Mouse (Mus musculus) limb, embryonic 14.5 days (tissue): Measurements from ENCODE around the gene Rasd2. TPM values are rescaled to one million over a fixed set of nuclear protein-coding genes. Genes with fewer than 3 reads are reported as not detected.
A peak's percentile ranks its signal among the peaks of the same experiment; 100 is the strongest.

Source experiments
- ATAC-seq: fragments of 200-750 bp; cut with Nextera tagmentation; 2 replicates; pipeline ENCODE4 v1.8.0; 2017; ENCODE audit warnings: low read depth, moderate number of reproducible peaks, moderate TSS enrichment; ENCODE audit not compliant: low FRiP score
- DNase-seq: peaks from one replicate; pipeline ENCODE4 v3.0.0-alpha.2; 2015; ENCODE audit warnings: low spot score
- H3K27ac ChIP-seq: fragments of 300-500 bp; sonication (generic); replicated peaks from 2 replicates; pipeline ENCODE4 v1.5.1; 2014; ENCODE audit warnings: low read depth, mild to moderate bottlenecking, low read length, moderate library complexity, mixed read lengths
- H3K27me3 ChIP-seq: fragments of 300-500 bp; sonication (generic); 2 replicates; pipeline ENCODE4 v1.6.1; 2014; ENCODE audit warnings: low read length, mixed read lengths; ENCODE audit not compliant: control insufficient read depth, insufficient read depth
- H3K36me3 ChIP-seq: fragments of 300-500 bp; sonication (generic); 2 replicates; pipeline ENCODE4 v1.6.1; 2014; ENCODE audit warnings: mild to moderate bottlenecking, low read length, moderate library complexity, mixed read lengths; ENCODE audit not compliant: control insufficient read depth, insufficient read depth
- H3K4me1 ChIP-seq: fragments of 300-500 bp; sonication (generic); 2 replicates; pipeline ENCODE4 v1.6.1; 2014; ENCODE audit warnings: antibody characterized with exemption, low read length, mixed read lengths; ENCODE audit not compliant: control insufficient read depth, insufficient read depth
- H3K4me2 ChIP-seq: fragments of 300-500 bp; sonication (generic); replicated peaks from 2 replicates; pipeline ENCODE4 v1.6.1; 2014; ENCODE audit warnings: low read depth, mild to moderate bottlenecking, low read length, moderate library complexity; ENCODE audit not compliant: severe bottlenecking
- H3K4me3 ChIP-seq: fragments of 300-500 bp; sonication (generic); replicated peaks from 2 replicates; pipeline ENCODE4 v1.5.1; 2014; ENCODE audit warnings: low read length
- H3K9ac ChIP-seq: fragments of 300-500 bp; sonication (generic); 2 replicates; pipeline ENCODE4 v1.6.1; 2014; ENCODE audit warnings: mild to moderate bottlenecking, low read depth, low read length, moderate library complexity; ENCODE audit not compliant: severe bottlenecking
- H3K9me3 ChIP-seq: fragments of 300-500 bp; sonication (generic); 2 replicates; pipeline ENCODE4 v1.6.1; 2016; ENCODE audit warnings: low read length; ENCODE audit not compliant: control insufficient read depth
- POLR2A ChIP-seq: fragments of 200-500 bp; IDR thresholded peaks from 2 replicates; pipeline ENCODE4 v1.8.0; 2012; ENCODE audit warnings: inconsistent platforms, mild to moderate bottlenecking, moderate library complexity, borderline replicate concordance; ENCODE audit not compliant: insufficient read depth, insufficient read length; ENCODE audit errors: extremely low read depth
- WGBS: fragments of 180-500 bp; shearing (Covaris S2); extraction: QIAGEN DNeasy Blood & Tissue Kit; methylation state at CpG from one replicate; pipeline ENCODE4 v1.1.7; 2014; 5-methylcytosine and 5-hydroxymethylcytosine counted together
- polyA plus RNA-seq, 2 experiments: library from polyadenylated mRNA; depleted of rRNA in 1 of 2; stranded (reverse) in 1 of 2; unstranded in 1 of 2; fragments of >200 nt; fragmentation: Nextera tagmentation in 1 of 2; extraction: Ambion mirVana in 1 of 2; gene quantifications; 2 replicates each; pipeline versions ENCODE4 v1.2.1 to v1.2.3; 2012 to 2014

Rasd2 gene
- polyA plus RNA-seq, 2 experiments = 0.08 to 0.29 TPM

DNA sequence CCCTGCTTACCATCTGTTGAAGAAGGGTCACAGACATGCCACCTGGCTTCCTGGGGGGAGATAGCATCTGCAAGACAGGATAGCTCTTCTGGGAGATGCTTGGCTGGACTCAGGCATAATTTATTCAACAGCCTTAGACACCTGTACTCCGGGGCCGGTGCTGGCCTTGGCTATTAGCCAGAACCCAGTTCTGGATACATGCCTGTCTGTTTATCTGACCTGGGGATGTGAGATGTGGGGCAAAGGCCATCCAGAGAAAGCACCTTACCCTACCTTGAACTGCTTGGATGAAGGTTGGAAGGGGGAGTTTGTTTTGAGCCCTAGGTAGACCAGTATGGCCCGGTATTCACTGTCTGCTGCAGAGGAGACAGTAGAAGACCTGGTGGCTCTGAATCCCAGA lies 10.8 kb upstream of the Rasd2 start:
- Histone ChIP-seq H3K4me1 (no peaks in the 10 kb centered on the region), H3K9me3 (no peaks in the 10 kb centered on the region), H3K27ac (no peak overlapping the region), H3K9ac (no peak overlapping the region), H3K4me3 (no peak overlapping the region), H3K36me3 (no peaks in the 10 kb centered on the region), H3K4me2 (no peak overlapping the region), H3K27me3 (no peaks in the 10 kb centered on the region)
- DNase-seq (no peak), ATAC-seq (no peak)
- 84% methylated on average over 3 of the region's 3 CpGs for whole genome bisulfite sequencing
- no peak for TF ChIP-seq POLR2A

DNA sequence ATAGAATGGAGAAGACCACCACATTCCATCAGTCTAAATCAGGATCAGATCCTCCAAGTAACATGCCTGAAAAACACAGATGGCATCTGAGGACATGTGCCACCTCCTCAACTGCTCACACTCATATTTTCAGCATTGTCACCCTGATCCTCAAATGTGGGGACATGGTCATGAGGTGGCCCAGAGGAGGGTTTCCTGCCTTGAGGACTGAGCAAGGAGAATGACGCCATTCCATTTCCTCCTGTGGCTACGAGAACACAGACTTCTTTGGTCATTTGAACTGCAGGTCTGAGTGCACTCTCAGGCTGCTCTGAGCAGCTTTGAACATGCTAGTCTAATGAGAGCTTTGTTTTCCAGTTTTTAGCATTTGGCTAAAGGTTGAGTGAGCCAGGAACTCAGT lies 10.3 kb upstream of the Rasd2 start:
- Histone ChIP-seq H3K36me3 (no peaks in the 10 kb centered on the region), H3K4me3 (no peak overlapping the region), H3K27me3 (no peaks in the 10 kb centered on the region), H3K9ac (no peak overlapping the region), H3K27ac (no peak overlapping the region), H3K4me2 (no peak overlapping the region), H3K4me1 (no peaks in the 10 kb centered on the region), H3K9me3 (no peaks in the 10 kb centered on the region)
- TF ChIP-seq POLR2A = no peak
- 77% methylated on average over 2 of the region's 2 CpGs for WGBS
- ATAC-seq = no peak
- no peak for DNase-seq

DNA sequence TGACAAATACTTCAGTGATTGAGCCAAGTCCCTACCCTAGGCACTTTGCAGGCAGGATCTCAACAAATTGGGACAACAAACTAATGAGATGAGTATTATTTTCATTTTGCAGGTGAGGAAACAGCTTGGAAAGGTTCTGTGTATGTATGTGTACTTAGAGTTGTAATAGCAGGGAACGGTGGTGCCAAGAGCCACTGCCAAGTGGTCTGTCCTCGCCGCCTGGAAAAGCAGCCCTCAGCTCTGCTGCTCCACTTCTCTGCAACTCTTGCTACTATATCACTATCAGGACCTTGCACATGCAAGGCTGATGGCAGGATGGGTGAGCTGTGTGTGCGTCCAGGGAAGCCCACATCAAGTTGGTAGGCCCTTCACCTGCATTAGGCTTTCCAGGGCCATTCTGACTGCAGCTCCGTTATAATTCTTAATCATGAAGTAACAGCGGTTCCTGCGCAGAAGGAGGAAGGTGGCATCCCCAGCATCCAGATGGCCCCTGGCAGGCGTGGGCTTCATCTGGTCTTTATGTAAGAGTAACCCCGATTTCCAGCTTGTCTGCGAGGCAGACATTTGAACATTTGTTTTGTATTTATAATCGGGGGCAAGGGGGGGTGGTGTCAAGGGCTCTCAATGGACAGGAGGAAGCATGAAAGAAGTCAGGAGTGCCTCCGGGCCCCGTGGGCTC lies 9.4 kb upstream of the Rasd2 start:
- DNase-seq = no peak

DNA sequence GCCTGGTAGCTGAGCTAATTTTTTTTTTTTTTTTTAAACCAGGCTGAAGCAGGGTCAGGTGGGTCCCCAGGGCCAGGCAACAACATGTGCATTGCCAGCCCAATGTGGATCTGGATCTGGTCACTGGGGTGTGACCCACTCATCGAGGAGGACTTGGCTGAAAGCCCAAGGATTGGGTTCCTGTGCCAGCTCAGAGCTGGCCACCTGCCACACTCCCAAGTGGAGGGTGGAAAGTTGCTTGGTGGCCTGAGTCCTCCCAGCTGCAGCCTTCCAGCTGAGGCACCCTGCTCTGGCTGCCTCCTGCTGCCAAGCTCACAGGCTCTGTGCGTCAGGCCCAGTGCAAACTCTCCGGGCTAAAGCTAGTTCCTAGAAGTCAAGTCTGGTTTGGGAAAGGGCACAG lies 2.3 kb upstream of the Rasd2 start:
- DNase-seq (peak; percentile 59), ATAC-seq (no peak)
- WGBS = 70% methylated on average over 3 of the region's 3 CpGs
- H3K36me3 ChIP-seq = no peaks in the 10 kb centered on the region
- no peak overlapping the region for H3K4me2 ChIP-seq
- no peak overlapping the region for H3K27ac ChIP-seq
- no peaks in the 10 kb centered on the region for H3K9me3 ChIP-seq
- no peak for TF ChIP-seq POLR2A
- H3K4me3 ChIP-seq = no peak overlapping the region
- H3K4me1 ChIP-seq = peaks cover 4% of the 10 kb centered on the region; the same call in 1 of the 2 replicates
- H3K9ac ChIP-seq = no peak overlapping the region
- peaks cover 41% of the 10 kb centered on the region for H3K27me3 ChIP-seq

More for the DNA sequence above, 9.4 kb upstream of the Rasd2 start:
- H3K27ac ChIP-seq = no peak overlapping the region
- no peak for TF ChIP-seq POLR2A
- WGBS = 81% methylated on average over 13 of the region's 13 CpGs
- no peaks in the 10 kb centered on the region for H3K9me3 ChIP-seq
- no peak overlapping the region for H3K4me3 ChIP-seq
- H3K36me3 ChIP-seq = no peaks in the 10 kb centered on the region
- ATAC-seq = no peak
- no peak overlapping the region for H3K4me2 ChIP-seq
- H3K27me3 ChIP-seq = no peaks in the 10 kb centered on the region
- no peak overlapping the region for H3K9ac ChIP-seq
- H3K4me1 ChIP-seq = no peaks in the 10 kb centered on the region

DNA sequence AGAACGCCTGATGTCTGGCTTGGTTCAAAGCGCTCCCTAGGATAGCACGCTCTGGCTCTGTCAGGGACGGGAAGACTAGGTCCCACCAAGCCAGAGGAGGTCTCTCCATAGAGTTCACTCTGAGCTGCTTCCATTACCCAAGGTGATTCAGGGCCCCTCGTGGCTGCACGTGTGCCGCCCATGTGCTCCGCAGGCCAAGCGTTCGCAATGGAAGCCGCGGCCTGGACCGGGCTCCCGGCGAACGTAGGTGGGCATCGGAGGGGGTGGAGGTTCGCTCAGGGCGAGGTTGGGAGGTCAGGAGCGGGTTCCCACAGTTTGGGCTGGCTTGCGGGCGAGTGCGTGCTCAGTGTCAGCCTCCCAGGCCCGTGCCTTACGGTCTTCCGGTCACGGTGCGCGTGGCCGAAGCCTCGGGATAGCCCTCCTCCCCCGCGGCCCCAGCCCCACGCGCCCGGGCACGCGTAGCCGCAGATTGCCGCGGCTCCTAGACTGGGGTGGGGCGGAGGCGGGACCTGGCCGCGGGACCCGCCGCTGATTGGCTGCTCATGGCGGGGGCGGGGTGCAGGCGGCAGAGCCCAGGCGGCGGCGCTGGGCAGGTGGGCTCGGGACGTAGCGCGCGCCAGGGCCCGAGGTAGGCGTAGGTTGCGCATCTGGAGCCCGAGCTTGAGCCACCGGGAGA lies 975 bp upstream of the Rasd2 start:
- Histone ChIP-seq H3K9ac (peak overlapping the region; percentile 41), H3K36me3 (no peaks in the 10 kb centered on the region), H3K27ac (no peak overlapping the region), H3K27me3 (peaks cover 41% of the 10 kb centered on the region), H3K4me2 (peak overlapping the region; percentile 97), H3K4me3 (peak overlapping the region; percentile 53), H3K9me3 (no peaks in the 10 kb centered on the region), H3K4me1 (peaks cover 4% of the 10 kb centered on the region; the same call in 1 of the 2 replicates)
- DNase-seq = peak; percentile 69
- 2% methylated on average over 38 of the region's 63 CpGs for WGBS
- ATAC-seq = peak; percentile 94
- no peak for TF ChIP-seq POLR2A
